ENCODE assay signal across 9 mouse cellular contexts in genomic region chr9:108587571-108588180, GRCm38 (mm10). TPM values are rescaled to one million over a fixed set of nuclear protein-coding genes. Genes with fewer than 3 reads are reported as not detected.
DNase-seq lines count a peak whose midpoint lies in the region; ATAC-seq lines count a peak whose summit lies in the region.
"Had no signal": no experiment of that assay in that cellular context is flagged by ENCODE, and none has a peak within 500 bp of the region (broad histone marks: within the 10 kb centered on the region; RNA-seq: fewer than 3 reads in every experiment).

No protein-coding gene starts in this region.

- intact Hi-C loops in left cerebral cortex, postnatal 10 days (cut with DNase I) = no loop called here

- peak overlapping the region; percentile 22 for H3K4me3 ChIP-seq in midbrain, embryonic 15.5 days
- H3K4me3 ChIP-seq: myocyte had no signal

- peak overlapping the region; percentile 54 for H3K4me2 ChIP-seq in midbrain, embryonic 15.5 days

- peak; percentile 68 to 79 for DNase-seq in adrenal gland, adult (ENCODE audit: inconsistent age in 2 of 2, low spot score in 1 of 2)
- DNase-seq in cerebellum, postnatal 4 days (ENCODE audit: low spot score in 2 of 2) = peak; percentile 61 to 74
- peak; percentile 47 to 54 for DNase-seq in gastrocnemius, adult 8-10 months (ENCODE audit: low spot score in 2 of 2)
- DNase-seq in hindlimb bud, embryonic 11.5 days (ENCODE audit: extremely low spot score, low read depth, low spot score) = peak; percentile 86
- peak; percentile 85 to 90 for DNase-seq in left cerebral cortex, postnatal 10 days (ENCODE audit: extremely low spot score in 1 of 2, low spot score in 2 of 2)
- peak; percentile 83 for DNase-seq in testis, postnatal 10 days (ENCODE audit: low spot score)
- no peak for DNase-seq in spleen, postnatal 36 days (ENCODE audit: low spot score in 2 of 2)

- H3K9me3 ChIP-seq in midbrain, embryonic 15.5 days = no peaks in the 10 kb centered on the region

- 3% methylated on average over 14 of the region's 14 CpGs for WGBS in midbrain, embryonic 15.5 days

- peak overlapping the region; percentile 15; the same call in 1 of the 2 replicates for H3K9ac ChIP-seq in midbrain, embryonic 15.5 days

- no peaks in the 10 kb centered on the region for H3K36me3 ChIP-seq in midbrain, embryonic 15.5 days (replicated peaks)

- peak; percentile 98 for ATAC-seq in midbrain, embryonic 15.5 days (replicated peaks)

- H3K27ac ChIP-seq in midbrain, embryonic 15.5 days = peak overlapping the region; percentile 98

- H3K27me3 ChIP-seq in midbrain, embryonic 15.5 days (replicated peaks) = no peaks in the 10 kb centered on the region

- peaks cover 40% of the 10 kb centered on the region for H3K4me1 ChIP-seq in midbrain, embryonic 15.5 days

RNA-seq across cellular contexts. Expression of gene Wdr6, which starts 9.1 kb away (rescaled TPM):
- total RNA-seq in gastrocnemius, adult 8-10 months (2022) = 1 to 10 TPM; 6.6 to 8.4 (median 7.7) TPM
- 100 to 1,000 TPM; 282 TPM for total RNA-seq in left cerebral cortex, postnatal 10 days (2021)
- polyA plus RNA-seq in midbrain, embryonic 15.5 days (2015; fragmentation: Nextera tagmentation; extraction: Ambion mirVana) = 404 and 429 TPM in 2 replicates

RNA-seq across cellular contexts. Expression of gene P4htm, which starts 9.8 kb away (rescaled TPM):
- 1 to 10 TPM; 3.8 to 5.5 (median 4.9) TPM for total RNA-seq in gastrocnemius, adult 8-10 months (2022)
- total RNA-seq in left cerebral cortex, postnatal 10 days (2021) = 10 to 100 TPM; 47.8 to 52.2 TPM
- 32.7 and 38.5 TPM in 2 replicates for polyA plus RNA-seq in midbrain, embryonic 15.5 days (2015; fragmentation: Nextera tagmentation; extraction: Ambion mirVana)

RNA-seq across cellular contexts. Expression of gene Dalrd3, which starts 18.0 kb away (rescaled TPM):
- 1 to 10 TPM; 6.0 to 9.1 (median 7.6) TPM for total RNA-seq in gastrocnemius, adult 8-10 months (2022)
- 10 to 100 TPM; 70.9 to 76.1 TPM for total RNA-seq in left cerebral cortex, postnatal 10 days (2021)
- polyA plus RNA-seq in midbrain, embryonic 15.5 days (2015; fragmentation: Nextera tagmentation; extraction: Ambion mirVana) = 336 and 351 TPM in 2 replicates

RNA-seq across cellular contexts. Expression of gene Ndufaf3, which starts 20.4 kb away (rescaled TPM):
- total RNA-seq in gastrocnemius, adult 8-10 months (2022) = 10 to 100 TPM; 31.9 to 34.4 (median 33.0) TPM
- total RNA-seq in left cerebral cortex, postnatal 10 days (2021) = 10 to 100 TPM; 53.3 to 57.0 TPM
- 75.2 and 76.8 TPM in 2 replicates for polyA plus RNA-seq in midbrain, embryonic 15.5 days (2015; fragmentation: Nextera tagmentation; extraction: Ambion mirVana)

RNA-seq across cellular contexts. Expression of gene Impdh2, which starts 27.6 kb away (rescaled TPM):
- total RNA-seq in gastrocnemius, adult 8-10 months (2022) = 10 to 100 TPM; 60.2 to 78.6 (median 63.1) TPM
- 10 to 100 TPM; 64.3 to 68.3 TPM for total RNA-seq in left cerebral cortex, postnatal 10 days (2021)
- 101 TPM in 2 replicates for polyA plus RNA-seq in midbrain, embryonic 15.5 days (2015; fragmentation: Nextera tagmentation; extraction: Ambion mirVana)

Comparison
In these comparisons a context has a peak if more than half of its experiments do, and no peak if none do; other contexts are left out.
1. DNase-seq: peak in adrenal gland, adult (2 of 2), cerebellum, postnatal 4 days (2 of 2), gastrocnemius, adult 8-10 months (2 of 2), hindlimb bud, embryonic 11.5 days (single experiment), left cerebral cortex, postnatal 10 days (2 of 2) and testis, postnatal 10 days (single experiment); none in spleen, postnatal 36 days (0 of 2).
2. RNA of gene Wdr6, which starts 9.1 kb away (total RNA-seq): 282 TPM in left cerebral cortex, postnatal 10 days; 6.6 to 8.4 TPM in gastrocnemius, adult 8-10 months; every median in the first group is over 10 times any median in the second.
3. RNA of gene P4htm, which starts 9.8 kb away (total RNA-seq): 47.8 to 52.2 TPM in left cerebral cortex, postnatal 10 days; 3.8 to 5.5 TPM in gastrocnemius, adult 8-10 months; every median in the first group is over 4 times any median in the second.
4. RNA of gene Dalrd3, which starts 18.0 kb away (total RNA-seq): 70.9 to 76.1 TPM in left cerebral cortex, postnatal 10 days; 6.0 to 9.1 TPM in gastrocnemius, adult 8-10 months; every median in the first group is over 4 times any median in the second.